Mouse (Mus musculus): Measurements from ENCODE around the gene Kcnq2.

DNA sequence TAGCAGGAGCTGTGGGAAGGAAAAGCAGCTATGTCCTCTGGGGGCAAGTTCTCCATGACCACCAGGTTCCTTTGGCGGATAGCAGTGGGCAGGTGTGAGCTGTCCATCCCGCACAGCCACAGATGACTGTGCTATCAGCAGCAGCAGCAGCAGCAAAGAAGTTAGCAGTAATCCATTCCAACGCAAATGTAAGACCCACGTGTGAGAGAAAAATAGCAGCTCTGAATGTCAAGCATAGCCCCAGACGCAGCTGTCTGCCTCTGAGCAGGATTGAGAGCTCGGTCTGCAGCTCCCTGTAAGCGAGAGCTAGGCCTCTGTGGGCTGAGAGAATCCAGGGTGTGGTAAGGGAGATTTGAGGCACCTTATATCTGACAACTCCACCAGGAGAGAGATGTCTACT, 65.0 kb downstream of the Kcnq2 start:
- TF ChIP-seq POLR2A (IDR thresholded peaks at IDR 0.05; ENCODE audit: control insufficient read depth in 1 of 2, insufficient read depth in 1 of 2, low read depth in 1 of 2, low read length in 2 of 2, poor library complexity in 1 of 2): no peak
- TF ChIP-seq CTCF (IDR thresholded peaks at IDR 0.05 in 2 of 3, conservative IDR thresholded peaks at IDR 0.05 in 1 of 3; ENCODE audit: control insufficient read depth in 1 of 3, insufficient read depth in 1 of 3, low read depth in 2 of 3, low read length in 3 of 3, poor library complexity in 1 of 3, severe bottlenecking in 1 of 3): no peak
- no peak for TF ChIP-seq CHD2 (IDR thresholded peaks at IDR 0.05; ENCODE audit: low read length)
